Mouse (Mus musculus) G1E-ER4 (cell line): ENCODE data around the gene Zfp420. TPM values are rescaled to one million over a fixed set of nuclear protein-coding genes. Genes with fewer than 3 reads are reported as not detected.

Experiments
- GATA1 ChIP-seq: IDR thresholded peaks from one replicate; pipeline ENCODE4 v1.8.0; 2012; ENCODE audit warnings: low read length, inconsistent platforms
- polyA plus RNA-seq: library from polyadenylated mRNA; stranded (reverse); fragments of >175 nt; gene quantifications from 2 replicates; pipeline ENCODE4 v1.2.3, GENCODE M21; 2012

Gene Zfp420
- polyA plus RNA-seq, 1 experiment, result 0.35 TPM

DNA sequence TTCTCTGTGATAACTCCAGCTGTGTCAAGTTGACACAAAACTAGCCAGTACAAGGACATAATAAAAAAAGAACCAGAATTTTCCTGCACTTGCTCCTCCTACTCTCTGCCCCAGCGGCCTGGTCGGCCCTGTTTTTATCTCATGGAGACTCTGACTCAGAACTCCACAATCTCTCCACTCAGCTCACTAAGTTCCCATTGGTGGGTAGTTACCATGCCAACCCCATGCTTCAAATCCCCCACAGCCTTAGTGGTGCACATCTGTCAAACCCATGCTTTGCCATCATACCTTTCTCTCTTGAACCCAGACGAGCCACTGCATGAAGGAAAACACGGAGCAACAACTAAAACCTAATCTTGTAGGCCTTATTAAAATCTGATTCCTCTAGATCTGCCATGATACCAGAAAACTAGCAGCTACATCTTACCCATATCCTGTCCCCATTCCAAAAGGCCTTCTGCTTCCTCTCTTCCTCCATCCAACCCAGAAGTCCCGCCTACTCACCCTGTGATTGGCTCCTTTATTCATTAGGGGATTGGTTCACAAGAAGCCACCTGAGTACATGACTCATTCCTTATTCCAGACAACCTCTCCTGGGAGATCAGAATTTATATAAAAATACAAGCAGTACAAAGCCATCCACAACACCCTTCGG lies 61.8 kb downstream of the Zfp420 start:
- TF ChIP-seq GATA1, result no peak

DNA sequence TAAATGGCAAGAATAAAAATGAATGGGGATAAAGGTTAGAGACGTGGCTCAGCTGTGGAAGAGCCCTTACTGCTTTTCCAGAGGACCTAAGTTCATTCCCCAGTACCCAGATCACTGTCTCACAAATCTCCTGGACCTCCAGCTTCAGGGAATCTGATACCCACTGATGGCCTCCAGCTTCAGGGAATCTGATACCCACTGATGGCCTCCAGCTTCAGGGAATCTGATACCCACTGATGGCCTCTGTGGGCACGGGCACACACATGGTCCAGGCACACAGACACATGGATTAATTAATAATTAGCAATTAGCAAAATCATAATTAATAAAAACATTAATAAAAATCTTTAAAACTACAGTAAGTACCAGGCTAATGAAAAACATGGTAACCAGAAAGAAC lies 63.0 kb downstream of the Zfp420 start:
- no peak for TF ChIP-seq GATA1

Other genes with a start within 250 kb of the Zfp420 start
- not detected in 2 replicates for gene Catsperg2, start 132.9 kb upstream of the Zfp420 start, polyA plus RNA-seq
- gene Zfp84, start 91.4 kb upstream of the Zfp420 start, polyA plus RNA-seq, result 0.66 and 3.1 TPM in 2 replicates
- 2.4 and 2.8 TPM in 2 replicates for gene Zfp30, start 76.0 kb upstream of the Zfp420 start, polyA plus RNA-seq
- 0.81 and 0.90 TPM in 2 replicates for gene Zfp790, start 43.9 kb upstream of the Zfp420 start, polyA plus RNA-seq
- 0.26 and 0.75 TPM in 2 replicates for gene Zfp940, start 6.3 kb upstream of the Zfp420 start, polyA plus RNA-seq
- 0.35 and 0.40 TPM in 2 replicates for gene Zfp27, start 46.6 kb downstream of the Zfp420 start, polyA plus RNA-seq
- gene Zfp383, start 48.2 kb downstream of the Zfp420 start, polyA plus RNA-seq, result 0.03 TPM in 1 of 2 replicates, not detected in the other
- 17.1 and 22.9 TPM in 2 replicates for gene Zfp74, start 94.1 kb downstream of the Zfp420 start, polyA plus RNA-seq
- 4.0 and 5.6 TPM in 2 replicates for gene Zfp568, start 124.0 kb downstream of the Zfp420 start, polyA plus RNA-seq
- gene Zfp14, start 191.4 kb downstream of the Zfp420 start, polyA plus RNA-seq, result not detected in 2 replicates
- 0.17 and 0.26 TPM in 2 replicates for gene Zfp82, start 212.9 kb downstream of the Zfp420 start, polyA plus RNA-seq
- not detected in 2 replicates for gene Gm26920, start 230.4 kb downstream of the Zfp420 start, polyA plus RNA-seq
- 2.5 and 3.4 TPM in 2 replicates for gene Zfp566, start 230.5 kb downstream of the Zfp420 start, polyA plus RNA-seq
- 0.19 and 0.64 TPM in 2 replicates for gene Zfp260, start 234.8 kb downstream of the Zfp420 start, polyA plus RNA-seq